Mouse (Mus musculus): ENCODE measurements around the gene Vmac. TPM values are rescaled to one million over a fixed set of nuclear protein-coding genes. Genes with fewer than 3 reads are reported as not detected.

The Vmac gene
- polyA plus RNA-seq (2012; rRNA removed) = 29.0 and 41.6 TPM in 2 replicates

GRCm38 (mm10) chr17:56717363-56718058 lies at the start of gene Vmac, which contains the start of gene Ndufa11:
Vmac (minus strand) TSS chr17:56718022.
Ndufa11 (plus strand) TSS chr17:56717767.

GRCm38 (mm10) chr17:56764474-56765354 lies 46.9 kb upstream of the Vmac start, which contains the start of gene Dus3l:
Dus3l (plus strand) TSS chr17:56764757.

GRCm38 (mm10) chr17:56757416-56758123 lies 39.7 kb upstream of the Vmac start, which contains the start of gene Nrtn:
Nrtn (minus strand) TSS chr17:56757530.

GRCm38 (mm10) chr17:56672941-56673646 lies 44.7 kb downstream of the Vmac start, which contains the start of gene Ranbp3:
Ranbp3 (plus strand) TSS chr17:56673294.

Other genes starting within 250 kb of the Vmac start
- 115 and 127 TPM in 2 replicates for gene Ptprs, start 241.5 kb downstream of the Vmac start, polyA plus RNA-seq (2012; rRNA removed)
- gene Znrf4, start 205.6 kb downstream of the Vmac start, polyA plus RNA-seq (2012; rRNA removed) = not detected in 2 replicates
- gene Gm20219, start 163.6 kb downstream of the Vmac start, polyA plus RNA-seq (2012; rRNA removed) = 7.0 and 8.1 TPM in 2 replicates
- gene Safb2, start 133.4 kb downstream of the Vmac start, polyA plus RNA-seq (2012; rRNA removed) = 83.7 and 97.7 TPM in 2 replicates
- 70.0 and 79.4 TPM in 2 replicates for gene Safb, start 133.2 kb downstream of the Vmac start, polyA plus RNA-seq (2012; rRNA removed)
- gene 2410015M20Rik, start 108.3 kb downstream of the Vmac start, polyA plus RNA-seq (2012; rRNA removed) = 228 and 238 TPM in 2 replicates
- gene Rpl36, start 104.6 kb downstream of the Vmac start, polyA plus RNA-seq (2012; rRNA removed) = 3,218 and 3,337 TPM in 2 replicates
- gene Lonp1, start 91.1 kb downstream of the Vmac start, polyA plus RNA-seq (2012; rRNA removed) = 61.2 and 64.0 TPM in 2 replicates
- gene Catsperd, start 89.9 kb downstream of the Vmac start, polyA plus RNA-seq (2012; rRNA removed) = 0.30 and 0.41 TPM in 2 replicates
- gene Ranbp3, start 44.7 kb downstream of the Vmac start, polyA plus RNA-seq (2012; rRNA removed) = 77.0 and 80.9 TPM in 2 replicates
- 678 and 874 TPM in 2 replicates for gene Ndufa11, start 255 bp downstream of the Vmac start, polyA plus RNA-seq (2012; rRNA removed)
- gene Nrtn, start 39.5 kb upstream of the Vmac start, polyA plus RNA-seq (2012; rRNA removed) = 58.2 and 62.5 TPM in 2 replicates
- 75.7 and 94.5 TPM in 2 replicates for gene Dus3l, start 46.7 kb upstream of the Vmac start, polyA plus RNA-seq (2012; rRNA removed)
- gene Prr22, start 52.2 kb upstream of the Vmac start, polyA plus RNA-seq (2012; rRNA removed) = 3.8 and 4.5 TPM in 2 replicates
- gene Rfx2, start 113.0 kb upstream of the Vmac start, polyA plus RNA-seq (2012; rRNA removed) = 13.0 and 16.5 TPM in 2 replicates
- gene Acsbg2, start 156.4 kb upstream of the Vmac start, polyA plus RNA-seq (2012; rRNA removed) = not detected in 2 replicates
- gene 1700061G19Rik, start 157.5 kb upstream of the Vmac start, polyA plus RNA-seq (2012; rRNA removed) = 0.05 and 0.22 TPM in 2 replicates
- 59.6 and 65.3 TPM in 2 replicates for gene Mllt1, start 217.4 kb upstream of the Vmac start, polyA plus RNA-seq (2012; rRNA removed)